Mouse (Mus musculus) lung, embryonic 15.5 days (tissue): ENCODE results near the gene Krt87. TPM values are rescaled to one million over a fixed set of nuclear protein-coding genes. Genes with fewer than 3 reads are reported as not detected.

Experiments
- ATAC-seq: fragments of 200-750 bp; cut with Nextera tagmentation; 2 replicates; pipeline ENCODE4 v1.8.0; 2017; ENCODE audit warnings: moderate number of reproducible peaks, borderline replicate concordance; ENCODE audit not compliant: low FRiP score, low TSS enrichment; ENCODE audit errors: extremely low read depth
- H3K27ac ChIP-seq: fragments of 300-500 bp; sonication (generic); 2 replicates; pipeline ENCODE4 v1.5.1; 2015; ENCODE audit warnings: moderate library complexity, mild to moderate bottlenecking, inconsistent platforms
- H3K27me3 ChIP-seq: fragments of 300-500 bp; sonication (generic); 2 replicates; pipeline ENCODE4 v1.6.1; 2015; ENCODE audit warnings: inconsistent platforms
- H3K36me3 ChIP-seq: fragments of 300-500 bp; sonication (generic); 2 replicates; pipeline ENCODE4 v1.6.1; 2015; ENCODE audit warnings: inconsistent platforms
- H3K4me1 ChIP-seq: fragments of 300-500 bp; sonication (generic); 2 replicates; pipeline ENCODE4 v1.6.1; 2015; ENCODE audit warnings: inconsistent platforms
- H3K4me2 ChIP-seq: fragments of 300-500 bp; sonication (generic); 2 replicates; pipeline ENCODE4 v1.6.1; 2015; ENCODE audit warnings: inconsistent platforms, mild to moderate bottlenecking, moderate library complexity
- H3K4me3 ChIP-seq: fragments of 300-500 bp; sonication (generic); 2 replicates; pipeline ENCODE4 v1.5.1; 2015; ENCODE audit warnings: mild to moderate bottlenecking, inconsistent platforms
- H3K9ac ChIP-seq: fragments of 300-500 bp; sonication (generic); 2 replicates; pipeline ENCODE4 v1.6.1; 2015; ENCODE audit warnings: inconsistent platforms
- H3K9me3 ChIP-seq: fragments of 300-500 bp; sonication (generic); 2 replicates; pipeline ENCODE4 v1.6.1; 2016; ENCODE audit warnings: inconsistent platforms
- WGBS: fragments of 180-500 bp; shearing (Covaris S2); methylation state at CpG from one replicate; pipeline ENCODE4 v1.1.7; 2015; 5-methylcytosine and 5-hydroxymethylcytosine counted together
- polyA plus RNA-seq: library from polyadenylated mRNA; unstranded; fragments of >200 nt; fragmentation: Nextera tagmentation; extraction: Ambion mirVana; gene quantifications from 2 replicates; pipeline ENCODE4 v1.2.1, GENCODE M21; 2015

Gene Krt87
- polyA plus RNA-seq, 1 experiment from 2014 or later: 0.39 TPM

DNA sequence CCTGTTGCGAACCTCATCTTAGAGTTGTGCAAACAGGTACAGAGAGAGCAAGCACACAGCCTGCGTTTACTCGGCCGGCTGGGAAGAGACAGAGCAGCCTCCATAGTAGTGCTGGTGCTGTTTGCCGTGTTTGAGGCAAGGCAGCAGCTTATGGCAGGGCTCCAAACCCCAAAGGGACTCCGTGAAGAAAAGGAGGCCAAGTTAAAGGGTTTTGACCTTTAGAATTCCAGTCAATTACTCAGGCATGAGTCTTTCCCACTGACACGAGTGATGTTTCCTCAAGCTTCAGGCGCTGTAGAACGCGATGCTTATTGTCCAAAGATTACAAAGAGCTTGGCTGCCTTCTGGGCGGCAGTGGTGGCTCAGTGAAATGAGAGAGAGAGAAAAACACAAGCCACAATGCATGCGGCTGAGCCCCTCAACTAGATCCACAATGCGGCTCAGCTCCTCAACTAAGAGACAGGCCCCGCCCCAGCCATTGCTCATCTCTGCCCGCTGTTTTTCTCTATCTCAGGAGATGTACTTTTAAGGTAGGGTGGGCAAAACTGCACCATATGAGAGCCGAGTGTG, 19.8 kb upstream of the Krt87 start:
- WGBS: 44% methylated on average over 16 of the region's 16 CpGs
- Histone ChIP-seq H3K9ac (no peak overlapping the region), H3K4me3 (no peak overlapping the region), H3K9me3 (no peaks in the 10 kb centered on the region), H3K27ac (no peak overlapping the region), H3K36me3 (no peaks in the 10 kb centered on the region), H3K4me2 (no peak overlapping the region), H3K27me3 (no peaks in the 10 kb centered on the region), H3K4me1 (0 out of 2 replicates have a peak, but pooled peaks cover 6% of the 10 kb centered on the region)
- no peak for ATAC-seq

DNA sequence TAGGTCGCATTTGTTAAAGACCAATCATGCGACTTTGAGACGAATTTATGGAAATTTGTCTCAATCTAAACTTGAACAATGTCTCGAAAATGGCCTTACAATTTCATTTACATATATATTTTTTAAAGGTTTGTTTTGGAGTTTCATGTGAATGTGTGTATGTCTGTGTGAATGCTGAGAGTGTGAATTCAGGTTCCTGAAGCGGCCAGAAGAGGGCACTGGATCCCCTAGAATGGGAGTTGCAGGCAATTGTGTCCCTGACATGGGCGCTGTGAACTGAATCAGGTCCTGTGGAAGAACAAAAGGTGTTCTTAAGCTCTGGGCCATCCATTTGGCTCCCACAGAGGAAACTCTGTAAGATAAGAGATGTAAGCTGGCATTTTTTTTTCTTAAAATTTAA, 17.3 kb upstream of the Krt87 start:
- WGBS: 85% methylated on average over 6 of the region's 6 CpGs
- no peaks in the 10 kb centered on the region for H3K9me3 ChIP-seq
- no peak overlapping the region for H3K9ac ChIP-seq
- no peaks in the 10 kb centered on the region for H3K27me3 ChIP-seq
- no peaks in the 10 kb centered on the region for H3K36me3 ChIP-seq
- 0 out of 2 replicates have a peak, but pooled peaks cover 6% of the 10 kb centered on the region for H3K4me1 ChIP-seq
- H3K27ac ChIP-seq: no peak overlapping the region
- H3K4me2 ChIP-seq: no peak overlapping the region
- ATAC-seq: no peak
- H3K4me3 ChIP-seq: no peak overlapping the region

DNA sequence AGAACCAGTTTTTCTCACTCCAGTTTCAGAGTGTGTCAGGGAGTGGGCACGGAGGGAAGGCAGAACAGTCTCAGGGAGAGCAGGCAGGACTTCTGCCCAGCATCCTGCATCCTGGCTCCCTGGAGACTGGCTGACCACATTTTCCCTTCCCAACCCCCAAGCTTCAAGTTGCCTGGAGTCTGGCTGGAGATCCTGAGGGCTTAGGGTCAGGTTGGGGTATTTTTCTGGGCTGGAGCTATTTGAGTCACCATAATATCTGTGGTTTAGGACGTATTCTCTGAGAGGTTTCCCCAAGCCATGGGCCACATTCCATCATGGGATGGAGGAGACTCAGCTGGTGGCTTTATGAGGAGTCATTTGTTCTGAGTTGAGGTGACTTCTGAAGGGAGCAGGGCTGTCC, 16.7 kb upstream of the Krt87 start:
- Histone ChIP-seq H3K9ac (no peak overlapping the region), H3K4me1 (0 out of 2 replicates have a peak, but pooled peaks cover 6% of the 10 kb centered on the region), H3K27me3 (no peaks in the 10 kb centered on the region), H3K9me3 (no peaks in the 10 kb centered on the region), H3K27ac (no peak overlapping the region), H3K36me3 (no peaks in the 10 kb centered on the region), H3K4me2 (no peak overlapping the region), H3K4me3 (no peak overlapping the region)
- ATAC-seq: no peak
- WGBS: 70% methylated on average over 2 of the region's 2 CpGs

DNA sequence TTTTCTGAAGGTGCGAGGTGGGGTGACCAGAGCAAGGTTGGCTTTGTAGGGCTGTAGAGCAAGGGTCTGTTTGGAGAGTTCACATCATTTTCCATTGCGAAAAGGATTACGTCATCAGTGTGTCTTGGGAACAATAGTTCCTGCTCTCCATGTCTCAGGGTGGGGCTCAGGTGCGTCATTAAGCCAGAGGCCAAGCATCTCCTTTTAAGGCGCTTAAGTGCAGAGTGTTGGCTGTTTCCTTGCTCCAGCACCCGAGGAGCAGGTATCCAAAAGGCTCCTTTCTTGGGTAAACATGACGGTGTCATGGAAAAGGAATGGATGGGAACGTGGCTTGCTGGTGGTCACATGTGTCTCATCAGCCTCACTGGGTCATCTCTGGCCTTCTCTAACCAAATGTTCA, 16.2 kb upstream of the Krt87 start:
- ATAC-seq: no peak
- Histone ChIP-seq H3K4me1 (0 out of 2 replicates have a peak, but pooled peaks cover 6% of the 10 kb centered on the region), H3K4me2 (no peak overlapping the region), H3K9me3 (no peaks in the 10 kb centered on the region), H3K4me3 (no peak overlapping the region), H3K36me3 (no peaks in the 10 kb centered on the region), H3K27ac (no peak overlapping the region), H3K27me3 (no peaks in the 10 kb centered on the region), H3K9ac (no peak overlapping the region)
- 61% methylated on average over 8 of the region's 8 CpGs for whole genome bisulfite sequencing

DNA sequence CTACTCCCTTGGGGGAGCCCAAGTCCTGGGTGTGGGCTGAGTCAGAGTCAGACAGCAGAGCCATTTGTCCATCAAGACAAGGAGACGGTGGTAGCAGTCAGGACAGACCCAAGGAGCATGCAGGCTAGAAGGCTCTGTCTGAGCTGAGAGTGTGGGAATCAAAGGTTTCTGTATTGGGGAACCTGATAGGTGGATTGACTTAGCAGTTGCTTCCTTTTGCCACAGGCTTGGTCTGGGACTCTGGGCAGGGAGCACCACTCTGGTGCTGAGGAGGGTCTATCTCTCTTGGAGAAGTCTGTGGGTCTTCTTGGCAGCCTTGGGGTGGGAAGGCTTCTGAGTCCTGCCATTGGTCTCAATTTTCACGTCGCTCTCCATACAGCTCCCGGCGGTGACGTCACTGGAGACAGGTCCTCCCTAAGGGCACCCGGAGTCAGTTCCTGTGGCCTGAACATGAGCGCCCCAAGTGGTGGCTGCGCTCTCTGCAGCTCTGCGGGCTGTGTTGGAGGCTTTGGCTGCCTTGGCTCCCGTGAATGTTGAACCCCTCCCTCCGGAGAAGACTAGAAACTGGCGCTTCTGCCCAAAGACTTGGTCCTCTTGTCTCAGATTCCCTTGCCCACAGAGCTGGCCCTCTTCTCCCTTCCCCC, 14.6 kb upstream of the Krt87 start:
- 3% methylated on average over 13 of the region's 13 CpGs for WGBS
- H3K36me3 ChIP-seq: no peaks in the 10 kb centered on the region
- H3K4me2 ChIP-seq: no peak overlapping the region
- H3K27me3 ChIP-seq: no peaks in the 10 kb centered on the region
- no peak overlapping the region for H3K4me3 ChIP-seq
- H3K4me1 ChIP-seq: 0 out of 2 replicates have a peak, but pooled peaks cover 1% of the 10 kb centered on the region
- H3K9me3 ChIP-seq: no peaks in the 10 kb centered on the region
- H3K27ac ChIP-seq: no peak overlapping the region
- ATAC-seq: peak; percentile 67; the same call in 1 of the 2 replicates
- no peak overlapping the region for H3K9ac ChIP-seq

DNA sequence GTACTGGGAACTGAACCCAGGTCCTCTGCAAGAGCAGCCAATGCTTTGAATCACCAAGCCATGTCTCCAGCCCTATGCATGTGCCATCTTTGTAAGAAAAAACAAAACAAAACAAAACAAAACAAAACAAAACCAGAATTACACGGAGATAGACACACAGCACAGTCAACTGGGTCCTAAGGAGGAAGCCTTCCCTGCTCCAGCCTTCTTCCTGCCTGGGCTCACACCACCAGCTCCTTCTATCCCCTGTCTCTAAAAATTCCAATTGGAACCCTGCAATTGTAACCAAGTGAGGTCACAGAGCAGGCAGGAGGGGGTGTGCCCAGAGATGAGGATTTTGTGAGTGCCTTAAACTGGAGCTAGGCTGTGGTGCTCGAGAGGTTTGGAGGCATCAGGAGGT, 8.8 kb upstream of the Krt87 start, which contains the start of gene Krt88:
Gene Krt88, plus strand, starts transcription at position 301 of the 400 bp plus-strand sequence.
- no peak within 1 kb of the TSS for H3K9ac ChIP-seq
- H3K4me2 ChIP-seq: no peak within 1 kb of the TSS
- H3K27ac ChIP-seq: no peak within 1 kb of the TSS
- ATAC-seq: no peak
- WGBS: 62% methylated on average over 2 of the region's 2 CpGs
- no peaks in the 10 kb centered on the region for H3K36me3 ChIP-seq
- no peaks in the 10 kb centered on the region for H3K27me3 ChIP-seq
- no peaks in the 10 kb centered on the region for H3K9me3 ChIP-seq
- no peaks in the 10 kb centered on the region for H3K4me1 ChIP-seq
- no peak within 1 kb of the TSS for H3K4me3 ChIP-seq

DNA sequence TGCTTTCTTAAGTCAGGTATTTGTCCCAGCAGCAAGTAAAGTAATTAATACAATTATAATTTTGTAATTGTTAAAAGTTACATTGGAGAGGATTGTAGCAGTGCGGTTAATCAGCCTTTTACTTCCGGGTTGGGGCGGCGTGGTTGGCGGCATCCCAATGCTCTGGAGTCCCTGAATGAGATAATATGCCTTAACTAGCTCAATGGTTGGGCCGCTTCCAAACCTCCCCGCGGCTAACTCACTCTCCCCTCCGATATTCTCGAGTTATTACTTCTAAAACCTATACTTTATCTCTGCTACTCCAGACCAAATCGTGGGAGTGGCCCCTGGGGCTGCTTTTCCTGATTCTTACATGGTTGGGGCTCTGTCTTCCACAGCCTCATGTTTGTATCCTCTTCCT, 8.0 kb upstream of the Krt87 start:
- WGBS: 63% methylated on average over 11 of the region's 11 CpGs
- ATAC-seq: no peak
- H3K4me2 ChIP-seq: no peak overlapping the region

DNA sequence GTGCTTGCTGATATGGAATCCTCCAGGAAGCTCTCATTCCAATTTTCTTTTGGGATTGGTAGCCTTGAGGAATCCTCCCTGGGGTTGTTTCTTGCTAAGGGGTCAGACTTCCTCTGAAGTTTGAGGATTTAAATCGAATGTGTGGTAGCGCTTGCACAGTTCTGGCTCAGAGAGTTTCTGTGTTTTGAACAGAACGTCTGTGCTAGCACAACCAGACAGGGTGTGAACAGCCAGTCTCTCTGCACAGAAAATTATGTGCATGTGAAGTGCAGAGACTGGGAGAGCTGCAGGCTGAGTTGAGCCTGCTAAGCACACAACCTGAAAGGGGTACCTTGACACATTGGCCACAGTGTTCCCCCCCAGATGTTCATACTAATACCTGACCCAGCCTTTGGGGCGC, 2.2 kb upstream of the Krt87 start:
- Histone ChIP-seq H3K27me3 (peaks cover 34% of the 10 kb centered on the region), H3K4me2 (no peak overlapping the region), H3K4me3 (no peak overlapping the region), H3K9me3 (no peaks in the 10 kb centered on the region), H3K4me1 (peaks cover 7% of the 10 kb centered on the region), H3K36me3 (no peaks in the 10 kb centered on the region), H3K9ac (no peak overlapping the region), H3K27ac (no peak overlapping the region)
- no peak for ATAC-seq
- WGBS: 62% methylated on average over 4 of the region's 4 CpGs

More for the DNA sequence above, 8.0 kb upstream of the Krt87 start:
- H3K9me3 ChIP-seq: no peaks in the 10 kb centered on the region
- H3K27ac ChIP-seq: no peak overlapping the region
- H3K27me3 ChIP-seq: no peaks in the 10 kb centered on the region
- no peak overlapping the region for H3K9ac ChIP-seq
- H3K36me3 ChIP-seq: no peaks in the 10 kb centered on the region
- no peaks in the 10 kb centered on the region for H3K4me1 ChIP-seq
- no peak overlapping the region for H3K4me3 ChIP-seq

DNA sequence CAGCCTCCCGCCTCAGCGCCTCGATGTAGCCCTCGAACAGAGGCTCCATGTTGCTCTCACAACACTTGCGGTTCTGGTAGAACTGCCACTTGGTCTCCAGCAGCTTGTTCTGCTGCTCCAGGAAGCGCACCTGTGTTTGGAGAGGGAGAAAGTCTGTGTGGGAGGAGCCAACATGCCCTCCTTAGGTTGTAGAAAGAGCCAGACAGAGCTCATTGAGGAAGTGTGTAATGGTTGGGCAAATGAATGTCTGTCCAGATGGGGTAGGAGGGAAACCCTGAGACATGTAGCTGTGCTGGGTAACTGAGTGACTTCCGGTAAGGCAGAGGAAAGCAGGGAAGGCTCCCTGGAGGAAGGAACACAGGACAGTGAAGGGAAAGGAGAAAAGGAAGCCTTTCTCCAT, 2.0 kb downstream of the Krt87 start:
- 66% methylated on average over 7 of the region's 7 CpGs for WGBS
- Histone ChIP-seq H3K9me3 (no peaks in the 10 kb centered on the region), H3K4me2 (no peak overlapping the region), H3K4me1 (peaks cover 7% of the 10 kb centered on the region), H3K4me3 (no peak overlapping the region), H3K27me3 (peaks cover 34% of the 10 kb centered on the region), H3K36me3 (no peaks in the 10 kb centered on the region), H3K27ac (no peak overlapping the region), H3K9ac (no peak overlapping the region)
- ATAC-seq: no peak

DNA sequence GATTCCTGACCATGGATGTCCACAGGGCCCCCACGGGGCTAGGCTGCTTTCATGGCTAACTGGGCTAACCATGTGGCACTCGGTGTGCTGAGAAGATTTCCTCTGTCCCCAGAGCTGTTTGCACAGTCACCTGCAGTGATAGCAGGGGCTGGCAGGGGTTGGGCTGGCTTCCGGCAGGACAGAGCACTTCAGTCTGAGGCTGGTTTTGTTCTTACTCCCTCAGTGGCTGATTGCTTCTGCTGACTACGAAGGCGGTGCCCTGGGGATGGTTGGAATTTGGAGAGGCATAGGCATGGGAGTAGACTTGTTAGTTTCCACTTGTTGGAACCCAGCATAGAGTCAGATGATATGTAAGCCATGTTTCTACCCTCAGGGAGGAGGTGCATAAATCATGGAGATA, 13.7 kb downstream of the Krt87 start:
- WGBS: 28% methylated on average over 5 of the region's 5 CpGs
- H3K27me3 ChIP-seq: no peaks in the 10 kb centered on the region
- no peak overlapping the region for H3K9ac ChIP-seq
- 0 out of 2 replicates have a peak, but pooled peaks cover 4% of the 10 kb centered on the region for H3K4me1 ChIP-seq
- peak overlapping the region; percentile 35; the same call in 1 of the 2 replicates for H3K27ac ChIP-seq
- H3K9me3 ChIP-seq: no peaks in the 10 kb centered on the region
- no peak for ATAC-seq
- peaks cover 4% of the 10 kb centered on the region; the same call in 1 of the 2 replicates for H3K36me3 ChIP-seq
- H3K4me2 ChIP-seq: no peak overlapping the region
- H3K4me3 ChIP-seq: no peak overlapping the region

DNA sequence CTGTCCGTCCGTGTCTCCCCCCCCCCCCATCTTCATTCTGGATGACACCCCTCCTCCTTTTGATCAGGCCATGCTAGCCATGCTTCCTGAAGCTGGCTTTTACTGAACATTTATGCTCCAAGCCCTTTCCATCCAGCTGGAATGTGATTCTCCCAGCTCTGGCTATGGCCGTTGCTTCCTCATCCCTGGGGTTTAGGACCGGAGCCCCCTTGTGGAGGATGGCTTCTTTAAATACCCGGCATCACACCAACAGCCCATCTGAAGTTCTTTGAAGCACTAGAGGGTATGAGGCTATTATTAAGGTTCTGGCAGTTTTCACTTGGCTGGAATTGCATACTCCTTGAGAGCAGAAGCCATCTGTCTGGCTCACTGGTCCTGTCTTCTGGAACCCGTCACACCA, 17.7 kb downstream of the Krt87 start:
- Histone ChIP-seq H3K27ac (no peak overlapping the region), H3K4me1 (0 out of 2 replicates have a peak, but pooled peaks cover 4% of the 10 kb centered on the region), H3K27me3 (no peaks in the 10 kb centered on the region), H3K9ac (no peak overlapping the region), H3K4me2 (no peak overlapping the region), H3K36me3 (peaks cover 7% of the 10 kb centered on the region; the same call in 1 of the 2 replicates), H3K9me3 (no peaks in the 10 kb centered on the region), H3K4me3 (no peak overlapping the region)
- no peak for ATAC-seq
- 50% methylated on average over 6 of the region's 6 CpGs for WGBS

DNA sequence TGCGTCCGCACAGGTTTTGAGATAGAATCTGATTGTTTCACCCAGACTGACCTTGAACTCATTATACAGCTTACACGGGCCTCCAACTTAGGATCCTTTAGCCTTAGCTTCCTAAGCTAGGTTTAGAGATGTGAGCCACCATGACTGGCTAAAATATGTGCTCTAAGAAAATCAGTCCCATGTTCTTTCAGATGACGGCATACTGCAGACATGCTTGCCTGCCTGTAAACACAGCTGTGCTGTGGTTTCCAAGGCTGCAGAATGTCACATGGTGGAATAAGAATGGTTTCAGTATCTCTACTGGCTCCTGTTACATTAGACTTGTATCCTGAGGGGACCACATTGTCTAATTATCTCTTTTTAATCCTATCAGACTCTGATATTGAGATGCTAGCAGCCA, 19.7 kb downstream of the Krt87 start:
- no peak overlapping the region for H3K27ac ChIP-seq
- H3K4me1 ChIP-seq: peaks cover 11% of the 10 kb centered on the region; the same call in 1 of the 2 replicates
- H3K27me3 ChIP-seq: no peaks in the 10 kb centered on the region
- no peaks in the 10 kb centered on the region for H3K9me3 ChIP-seq
- H3K9ac ChIP-seq: no peak overlapping the region
- H3K4me2 ChIP-seq: no peak overlapping the region
- 69% methylated on average over 4 of the region's 4 CpGs for WGBS
- ATAC-seq: no peak
- peaks cover 7% of the 10 kb centered on the region; the same call in 1 of the 2 replicates for H3K36me3 ChIP-seq
- no peak overlapping the region for H3K4me3 ChIP-seq
